Mouse (Mus musculus): ENCODE results near the gene Vps51.

DNA sequence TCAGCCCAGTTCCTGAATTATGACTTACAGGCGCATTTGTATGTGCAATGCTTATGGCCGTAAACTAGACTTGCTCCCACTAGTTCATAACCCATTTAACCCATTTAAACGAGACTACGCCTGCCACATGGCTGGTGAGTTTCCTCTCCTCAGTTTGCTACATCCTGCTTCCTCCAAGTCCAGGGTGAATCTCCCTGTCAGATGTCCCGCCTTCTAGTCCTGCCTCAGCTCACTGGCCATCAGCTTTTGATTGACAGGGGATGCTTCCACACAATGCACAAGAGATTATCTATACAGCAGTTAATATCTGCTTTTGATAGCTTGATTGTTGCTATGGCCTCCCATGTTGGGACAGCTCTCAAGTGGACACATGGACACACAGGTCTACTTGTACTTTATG, 22.7 kb downstream of the Vps51 start:
- TF ChIP-seq POLR2A (IDR thresholded peaks at IDR 0.05; ENCODE audit: borderline replicate concordance, extremely low read depth, insufficient read depth, insufficient read length, poor library complexity, severe bottlenecking) (no peak), CTCF (IDR thresholded peaks at IDR 0.05; ENCODE audit: borderline replicate concordance, extremely low read depth, insufficient read depth, insufficient read length) (no peak)
